Mouse (Mus musculus) retina, postnatal 7 days (tissue): ENCODE data around the gene Tspan13.

Experiments
- DNase-seq: peaks from one replicate; pipeline ENCODE4 v3.0.0-alpha.2; 2012; ENCODE audit warnings: low read depth, low spot score

The Tspan13 gene

DNA sequence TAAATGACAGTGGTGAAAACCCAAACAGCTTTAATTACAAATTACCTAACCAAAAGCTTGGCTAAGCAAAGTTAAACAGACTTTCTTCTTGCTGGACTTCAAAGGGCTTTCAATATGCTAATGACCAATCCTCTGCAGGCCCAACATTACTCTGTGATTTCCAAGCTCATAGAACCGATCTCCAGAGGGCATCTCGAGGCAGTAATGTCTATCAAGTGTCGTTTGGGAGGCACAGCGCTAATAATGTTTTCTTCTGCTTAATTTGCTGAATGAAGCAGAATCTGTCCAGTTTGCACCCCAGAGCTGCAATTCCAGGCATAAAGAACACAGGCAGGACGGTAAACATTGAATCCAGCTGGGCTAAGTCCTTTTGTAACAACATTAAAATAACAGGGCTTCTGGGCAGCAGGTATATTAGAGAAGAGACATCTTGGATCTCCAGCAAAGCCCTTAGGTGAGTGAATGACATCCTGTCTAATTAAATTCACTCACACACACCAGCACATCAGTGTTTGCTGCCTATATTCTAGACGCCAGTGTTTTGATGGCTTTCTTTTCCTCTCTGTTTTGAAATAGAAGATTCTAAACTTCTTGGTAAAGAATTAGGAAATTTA, 64.6 kb downstream of the Tspan13 start:
- no peak for DNase-seq

DNA sequence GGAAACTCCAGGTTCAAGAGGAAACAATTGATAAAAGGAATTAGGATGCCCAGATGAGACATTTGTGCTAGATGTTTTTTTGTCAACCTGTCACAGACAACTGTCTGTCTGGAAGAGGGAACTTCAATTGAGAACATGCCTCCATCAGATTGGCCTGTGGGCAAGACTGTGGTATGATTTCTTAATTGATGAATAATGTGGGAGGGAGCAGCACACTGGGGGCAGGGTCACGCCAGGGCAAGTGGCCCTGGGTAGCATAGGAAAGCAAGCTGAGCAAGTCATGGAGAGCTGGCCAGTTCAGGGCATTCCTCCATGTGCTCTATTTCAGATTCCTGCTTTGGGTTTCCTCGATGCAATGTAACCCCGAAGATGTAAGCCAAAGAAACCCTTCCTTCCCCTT, 66.4 kb downstream of the Tspan13 start:
- no peak for DNase-seq

DNA sequence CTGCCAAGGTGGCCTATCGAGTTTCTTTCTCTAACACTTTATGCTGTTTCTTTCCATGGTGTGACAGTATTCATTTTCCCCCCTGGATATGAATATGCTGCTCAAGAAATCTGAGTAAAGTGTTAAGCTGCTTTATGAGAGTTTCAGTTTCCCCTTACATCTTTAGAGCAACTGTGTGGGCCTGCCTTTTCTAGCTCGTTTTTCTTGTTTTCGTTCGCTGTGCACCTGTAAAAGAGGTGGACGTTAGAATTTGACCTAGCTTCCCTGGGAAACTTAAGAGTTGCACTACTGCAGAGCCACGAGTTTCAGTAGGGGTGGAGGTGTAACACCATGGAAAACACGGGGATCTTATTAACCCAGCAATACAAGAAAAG, 75.5 kb downstream of the Tspan13 start:
- no peak for DNase-seq

- DNase-seq: no peak
Measured at GRCm38 (mm10) chr12:35966098-35966767, 76.1 kb downstream of the Tspan13 start.
